Mouse (Mus musculus) activated CD4-positive, CD25-positive, alpha-beta regulatory T cell, adult 4 months (primary cell): Measurements from ENCODE around the gene Atg3. TPM values are rescaled to one million over a fixed set of nuclear protein-coding genes. Genes with fewer than 3 reads are reported as not detected.
A peak's percentile ranks its signal among the peaks of the same experiment; 100 is the strongest.

ENCODE experiments used
- ATAC-seq: one replicate; pipeline ENCODE4 v1.8.0; 2017
- polyA plus RNA-seq, 2 experiments: library from polyadenylated mRNA; unstranded; fragments of 100-300 nt; shearing (Covaris generic); gene quantifications; one replicate each; pipeline ENCODE4 v1.2.1; 2017

Atg3 gene
- 10 to 100 TPM; 16.8 to 21.4 TPM for polyA plus RNA-seq

DNA sequence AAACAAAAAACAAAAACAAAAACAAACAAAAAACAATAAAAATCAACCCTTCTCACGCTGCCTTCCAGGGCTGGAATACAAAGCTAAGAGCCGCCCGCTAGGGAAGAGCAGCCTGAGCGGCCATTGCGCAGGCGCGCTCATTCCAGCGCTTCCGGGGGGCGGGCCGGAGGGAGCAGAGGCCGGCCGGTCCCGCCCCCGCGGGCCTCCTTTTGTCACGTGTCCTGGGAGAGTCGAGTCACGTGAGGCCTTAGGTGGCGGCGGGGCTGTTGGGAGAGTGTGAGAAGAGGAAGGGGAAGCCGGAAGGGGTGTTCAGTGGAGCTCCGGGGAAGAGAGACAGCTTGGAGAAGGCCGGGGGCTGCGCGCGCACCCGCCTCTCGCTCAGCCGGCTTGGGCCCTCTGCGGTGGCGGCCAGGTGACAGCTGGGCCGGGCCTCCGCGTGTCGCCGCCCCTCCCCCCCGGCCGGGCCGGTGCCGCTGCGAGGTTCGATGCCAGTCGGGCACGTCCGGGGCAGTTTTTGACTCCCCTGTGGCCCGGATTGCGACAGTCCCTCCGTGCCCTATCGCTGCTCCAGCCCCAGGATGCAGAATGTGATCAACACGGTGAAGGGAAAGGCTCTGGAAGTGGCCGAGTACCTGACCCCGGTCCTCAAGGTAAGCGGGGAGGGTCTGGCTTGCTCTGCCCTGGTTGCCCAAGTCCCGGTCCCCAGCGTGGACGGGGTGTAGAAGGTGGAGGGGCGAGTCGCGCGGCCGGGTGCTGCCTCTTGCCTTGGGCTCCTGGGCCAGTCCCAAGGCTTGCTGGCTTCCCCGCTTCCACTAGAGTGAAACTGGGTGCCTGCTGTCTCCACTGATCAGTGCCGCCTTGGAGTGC, at the start of gene Atg3, which contains the start of gene Slc35a5:
Gene Atg3, plus strand, starts transcription at position 264 of the 867 bp plus-strand sequence.
Gene Slc35a5, minus strand, starts transcription at position 185 of the 867 bp plus-strand sequence.
- peak; percentile 94 for ATAC-seq

DNA sequence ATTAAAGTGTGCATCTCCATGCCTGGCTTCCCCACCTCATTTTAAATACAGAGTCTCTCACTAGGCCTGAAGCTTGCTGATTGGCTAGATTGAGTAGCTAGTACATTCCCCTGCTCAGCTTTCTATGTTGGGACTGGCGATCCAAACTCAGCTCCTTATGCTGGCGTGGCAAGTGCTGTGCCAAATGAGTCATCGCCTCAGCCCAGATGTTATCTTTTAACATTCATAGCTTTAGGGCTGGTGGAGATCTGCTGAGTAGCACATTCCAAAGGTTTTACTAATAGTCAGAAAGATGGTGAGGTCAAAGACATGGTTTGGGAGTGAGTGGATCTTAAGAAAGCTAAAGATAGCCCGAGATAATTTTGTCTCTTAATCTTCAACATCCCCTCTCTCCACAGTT, 48.1 kb upstream of the Atg3 start:
- ATAC-seq: no peak

- ATAC-seq: no peak
Measured at GRCm38 (mm10) chr16:45117200-45117599, 41.4 kb upstream of the Atg3 start.

DNA sequence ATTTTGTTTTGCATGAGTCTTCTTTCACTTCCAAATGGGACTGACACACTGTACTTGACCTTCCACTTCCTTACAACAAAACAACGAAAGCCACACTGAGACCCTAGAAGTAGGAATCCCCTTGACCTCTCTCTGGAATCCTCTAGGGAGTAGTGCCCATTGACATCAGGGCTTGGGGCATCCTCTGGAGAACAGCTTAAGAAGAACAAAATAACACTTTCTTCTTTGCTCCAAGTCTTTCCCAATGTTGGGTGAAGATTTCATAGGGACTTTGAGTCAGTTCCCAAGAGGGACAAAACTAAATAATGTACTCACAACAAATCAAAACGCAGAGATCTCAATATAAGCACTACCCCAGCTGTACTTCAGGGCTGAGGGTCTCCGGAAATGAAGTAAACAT, 39.8 kb upstream of the Atg3 start:
- no peak for ATAC-seq

- ATAC-seq: no peak
Measured at GRCm38 (mm10) chr16:45120844-45121425, 37.6 kb upstream of the Atg3 start.

DNA sequence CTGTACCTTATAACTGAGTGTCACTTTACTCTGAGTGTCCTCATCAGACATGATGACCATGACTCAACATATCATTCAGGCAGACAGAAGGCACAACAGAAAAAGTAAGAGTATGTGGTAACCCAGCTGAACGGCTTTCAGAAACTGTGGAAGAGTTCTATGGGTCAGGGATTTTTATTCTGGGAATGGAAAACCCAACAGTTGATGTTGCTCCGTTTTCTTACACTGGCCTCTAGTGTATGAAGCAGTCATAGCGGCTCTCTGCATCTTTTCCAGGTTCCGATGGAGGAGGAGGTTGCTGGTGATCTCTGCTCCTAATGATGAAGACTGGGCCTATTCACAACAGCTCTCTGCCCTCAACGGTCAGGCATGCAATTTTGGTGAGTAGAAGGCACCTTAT, 36.0 kb upstream of the Atg3 start:
- ATAC-seq: no peak

- peak; percentile 77 for ATAC-seq
Measured at GRCm38 (mm10) chr16:45124230-45125203, 34.1 kb upstream of the Atg3 start.

DNA sequence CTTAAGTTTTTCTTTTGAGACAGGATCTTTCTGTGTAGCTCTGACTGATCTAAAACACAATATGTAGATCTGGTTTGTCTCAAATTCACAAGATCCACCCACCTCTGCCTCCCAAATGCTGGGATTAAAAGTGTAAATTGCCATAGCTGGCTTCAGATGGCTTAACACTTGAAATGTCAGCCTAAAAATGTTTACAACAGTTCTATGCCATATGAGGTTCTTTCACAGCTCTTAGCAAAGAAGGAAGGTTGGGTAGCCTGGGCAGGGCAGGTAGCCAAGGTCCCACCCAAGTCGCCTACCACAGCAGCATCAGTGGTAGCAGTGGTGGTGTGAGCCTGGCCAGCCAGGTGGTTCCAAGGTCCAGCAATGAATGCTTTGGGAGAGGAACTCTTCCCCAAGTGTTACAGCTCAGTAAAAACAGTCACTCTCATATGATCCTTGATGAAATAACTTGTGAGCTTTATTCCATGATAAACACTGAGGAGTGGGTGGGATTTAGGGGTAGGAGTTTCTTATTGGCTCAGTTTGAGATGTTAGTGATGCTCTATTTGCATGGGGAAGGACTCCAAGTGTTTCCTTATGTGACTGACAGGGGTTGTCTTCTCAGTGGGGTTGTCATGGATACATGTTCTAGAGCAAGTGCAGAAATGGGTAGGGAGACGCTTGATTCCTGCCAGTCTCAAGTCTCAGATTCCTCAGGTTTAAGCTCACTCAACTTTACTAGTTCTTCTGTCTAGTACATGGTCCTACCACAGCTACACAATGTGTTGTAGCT, 30.5 kb upstream of the Atg3 start:
- ATAC-seq: no peak

DNA sequence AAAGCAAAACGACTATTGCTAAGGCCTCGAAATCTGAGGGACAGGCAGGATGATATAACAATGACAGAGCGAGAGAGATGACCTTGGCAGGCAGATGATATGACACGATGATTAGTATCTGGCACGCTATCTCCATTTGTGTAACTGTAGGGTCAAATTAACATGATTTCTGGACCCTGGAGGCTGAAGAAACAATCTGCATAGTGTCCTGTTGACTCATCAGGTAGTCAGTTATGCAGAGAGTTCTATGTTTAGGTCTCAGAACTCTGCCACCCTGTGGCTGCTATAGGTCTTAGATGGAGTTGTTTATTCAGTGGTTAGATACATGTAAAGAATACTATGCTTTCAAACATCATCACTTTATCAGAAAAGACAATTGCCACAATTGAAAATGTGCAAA, 16.9 kb upstream of the Atg3 start:
- ATAC-seq: peak; percentile 46

GRCm38 (mm10) chr16:45142565-45142964, 16.0 kb upstream of the Atg3 start:
- ATAC-seq: no peak

DNA sequence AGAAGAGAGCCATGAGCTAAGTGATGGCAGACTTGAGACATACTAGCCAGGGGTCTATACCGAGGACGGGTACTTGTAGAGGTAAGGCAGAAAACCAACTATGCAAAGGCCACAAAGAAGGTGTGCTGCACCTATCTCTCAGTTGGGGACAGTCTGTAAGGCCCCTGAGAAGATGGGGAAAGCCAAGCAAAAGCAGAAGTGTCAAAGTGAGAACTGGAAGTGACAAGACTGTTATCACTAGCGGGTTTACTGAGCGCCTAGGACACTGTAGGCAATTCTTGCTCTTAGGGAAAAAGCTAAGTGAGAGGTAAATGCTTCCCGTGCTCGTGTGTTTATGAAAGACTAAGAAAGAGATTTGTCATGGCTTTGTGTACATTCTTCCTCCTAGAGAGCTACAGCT, 13.5 kb upstream of the Atg3 start:
- ATAC-seq: no peak

GRCm38 (mm10) chr16:45148488-45149082, 10.0 kb upstream of the Atg3 start:
- no peak for ATAC-seq

- ATAC-seq: no peak
Measured at GRCm38 (mm10) chr16:45154741-45155250, 3.8 kb upstream of the Atg3 start.

GRCm38 (mm10) chr16:45158136-45158521, 456 bp upstream of the Atg3 start:
- peak; percentile 22 for ATAC-seq

DNA sequence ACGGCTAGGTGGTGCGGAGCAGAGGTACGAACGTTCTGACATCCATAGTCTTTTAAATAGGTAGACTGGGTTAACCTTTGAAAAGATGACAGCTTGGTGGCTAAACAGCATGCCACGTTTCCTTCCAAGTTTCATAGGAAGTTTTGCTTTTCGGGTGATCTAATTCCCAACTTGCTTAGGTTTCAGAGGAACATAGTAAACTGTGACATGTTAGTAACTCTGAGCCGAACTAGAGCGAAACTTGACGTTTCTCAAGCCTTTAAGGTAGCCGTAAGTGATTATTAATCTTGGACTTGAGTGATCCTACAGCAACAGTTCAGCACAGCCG, 768 bp downstream of the Atg3 start:
- no peak for ATAC-seq

GRCm38 (mm10) chr16:45178552-45178951, 20.0 kb downstream of the Atg3 start:
- no peak for ATAC-seq

- ATAC-seq: peak; percentile 32
Measured at GRCm38 (mm10) chr16:45181824-45182223, 23.2 kb downstream of the Atg3 start.

GRCm38 (mm10) chr16:45192613-45193012, 34.0 kb downstream of the Atg3 start:
- peak; percentile 63 for ATAC-seq

GRCm38 (mm10) chr16:45196816-45197215, 38.2 kb downstream of the Atg3 start:
- peak; percentile 67 for ATAC-seq

GRCm38 (mm10) chr16:45201395-45201794, 42.8 kb downstream of the Atg3 start:
- ATAC-seq: no peak

- peak; percentile 36 for ATAC-seq
Measured at GRCm38 (mm10) chr16:45204438-45204837, 45.9 kb downstream of the Atg3 start.
